Mouse (Mus musculus) lung, embryonic 14.5 days (tissue): ENCODE measurements around the gene Txndc11. TPM values are rescaled to one million over a fixed set of nuclear protein-coding genes. Genes with fewer than 3 reads are reported as not detected.
A peak's percentile ranks its signal among the peaks of the same experiment; 100 is the strongest.

Experiments
- ATAC-seq: fragments of 200-750 bp; cut with Nextera tagmentation; 2 replicates; pipeline ENCODE4 v1.8.0; 2017; ENCODE audit warnings: mild to moderate bottlenecking, moderate TSS enrichment, moderate library complexity; ENCODE audit not compliant: insufficient read depth
- DNase-seq: peaks from one replicate; pipeline ENCODE4 v3.0.0-alpha.2; 2015
- H3K27ac ChIP-seq: fragments of 300-500 bp; sonication (generic); 2 replicates; pipeline ENCODE4 v1.5.1; 2014; ENCODE audit warnings: low read depth, mild to moderate bottlenecking, moderate library complexity
- H3K27me3 ChIP-seq: fragments of 300-500 bp; sonication (generic); 2 replicates; pipeline ENCODE4 v1.6.1; 2014; ENCODE audit warnings: low read length, control low read depth; ENCODE audit not compliant: insufficient read depth
- H3K36me3 ChIP-seq: fragments of 300-500 bp; sonication (generic); 2 replicates; pipeline ENCODE4 v1.6.1; 2014; ENCODE audit warnings: control low read depth; ENCODE audit not compliant: insufficient read depth
- H3K4me1 ChIP-seq: fragments of 300-500 bp; sonication (generic); 2 replicates; pipeline ENCODE4 v1.6.1; 2014; ENCODE audit warnings: antibody characterized with exemption, control low read depth; ENCODE audit not compliant: insufficient read depth
- H3K4me2 ChIP-seq: fragments of 300-500 bp; sonication (generic); 2 replicates; pipeline ENCODE4 v1.6.1; 2014; ENCODE audit warnings: mild to moderate bottlenecking
- H3K4me3 ChIP-seq: fragments of 300-500 bp; sonication (generic); 2 replicates; pipeline ENCODE4 v1.5.1; 2014; ENCODE audit warnings: low read depth, low read length
- H3K9ac ChIP-seq: fragments of 300-500 bp; sonication (generic); 2 replicates; pipeline ENCODE4 v1.6.1; 2014
- H3K9me3 ChIP-seq: fragments of 300-500 bp; sonication (generic); 2 replicates; pipeline ENCODE4 v1.6.1; 2016; ENCODE audit warnings: low read depth, low read length, control low read depth
- CTCF ChIP-seq: IDR thresholded peaks from 2 replicates; pipeline ENCODE4 v1.5.1; 2016; ENCODE audit warnings: antibody characterized with exemption, low read depth
- WGBS: fragments of 180-500 bp; shearing (Covaris S2); extraction: QIAGEN DNeasy Blood & Tissue Kit; methylation state at CpG from one replicate; pipeline ENCODE4 v1.1.7; 2014; 5-methylcytosine and 5-hydroxymethylcytosine counted together
- polyA plus RNA-seq: library from polyadenylated mRNA; unstranded; fragments of >200 nt; fragmentation: Nextera tagmentation; extraction: Ambion mirVana; gene quantifications from 2 replicates; pipeline ENCODE4 v1.2.1, GENCODE M21; 2014

The Txndc11 gene
- polyA plus RNA-seq, 1 experiment from 2014 or later, result 38.2 TPM

DNA sequence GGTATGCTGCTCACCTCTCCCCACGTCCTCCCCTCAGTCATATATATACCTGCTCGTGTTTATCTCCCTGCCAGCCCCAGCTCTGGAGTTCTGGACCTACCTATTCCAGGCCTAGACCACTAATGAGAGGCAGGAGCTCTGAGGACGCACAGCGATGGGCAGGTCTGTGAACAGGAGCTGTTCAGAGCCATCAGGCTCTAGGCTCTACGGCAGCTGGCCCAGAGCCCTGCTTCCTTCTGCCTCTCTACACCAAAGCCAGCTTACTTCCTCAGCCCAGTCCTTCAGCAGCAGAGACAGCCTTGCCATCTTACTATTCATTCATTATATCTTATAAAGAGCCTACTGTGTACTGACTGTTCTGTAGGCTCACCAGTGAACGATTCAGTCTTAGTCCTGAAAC lies 69.7 kb downstream of the Txndc11 start:
- H3K4me3 ChIP-seq, result no peak overlapping the region
- H3K27ac ChIP-seq, result no peak overlapping the region
- H3K4me1 ChIP-seq, result peaks cover 35% of the 10 kb centered on the region
- WGBS, result 86% methylated on average over 6 of the region's 6 CpGs
- H3K36me3 ChIP-seq, result no peaks in the 10 kb centered on the region
- no peaks in the 10 kb centered on the region for H3K27me3 ChIP-seq
- no peak overlapping the region for H3K9ac ChIP-seq
- no peak for ATAC-seq
- no peaks in the 10 kb centered on the region for H3K9me3 ChIP-seq
- TF ChIP-seq CTCF, result no peak
- H3K4me2 ChIP-seq, result no peak overlapping the region
- no peak for DNase-seq

DNA sequence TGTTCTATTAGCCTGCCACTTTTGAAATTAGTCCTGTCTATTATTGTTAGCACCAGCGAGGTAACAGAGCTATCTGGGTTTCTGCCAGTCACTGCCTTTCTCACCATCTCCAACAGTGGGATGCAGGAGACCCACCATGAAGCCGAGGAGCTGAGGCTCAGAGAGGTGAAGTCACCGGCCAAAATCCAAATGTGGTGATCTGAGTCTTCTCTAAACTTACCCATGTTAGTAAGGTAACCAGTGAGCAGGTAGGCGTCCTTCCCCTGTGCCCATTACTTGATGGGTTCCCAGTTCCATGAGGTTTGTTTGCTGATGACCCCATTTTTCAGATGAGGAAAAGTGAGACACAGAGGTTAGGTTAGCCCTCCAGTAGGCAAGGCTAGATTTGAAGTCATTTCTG lies 70.1 kb downstream of the Txndc11 start:
- Histone ChIP-seq H3K9me3 (no peaks in the 10 kb centered on the region), H3K9ac (no peak overlapping the region), H3K4me1 (peaks cover 35% of the 10 kb centered on the region), H3K27ac (no peak overlapping the region), H3K4me3 (no peak overlapping the region), H3K27me3 (no peaks in the 10 kb centered on the region), H3K4me2 (no peak overlapping the region), H3K36me3 (no peaks in the 10 kb centered on the region)
- TF ChIP-seq CTCF, result no peak
- DNase-seq, result no peak
- ATAC-seq, result no peak
- WGBS, result 87% methylated on average over 4 of the region's 4 CpGs

DNA sequence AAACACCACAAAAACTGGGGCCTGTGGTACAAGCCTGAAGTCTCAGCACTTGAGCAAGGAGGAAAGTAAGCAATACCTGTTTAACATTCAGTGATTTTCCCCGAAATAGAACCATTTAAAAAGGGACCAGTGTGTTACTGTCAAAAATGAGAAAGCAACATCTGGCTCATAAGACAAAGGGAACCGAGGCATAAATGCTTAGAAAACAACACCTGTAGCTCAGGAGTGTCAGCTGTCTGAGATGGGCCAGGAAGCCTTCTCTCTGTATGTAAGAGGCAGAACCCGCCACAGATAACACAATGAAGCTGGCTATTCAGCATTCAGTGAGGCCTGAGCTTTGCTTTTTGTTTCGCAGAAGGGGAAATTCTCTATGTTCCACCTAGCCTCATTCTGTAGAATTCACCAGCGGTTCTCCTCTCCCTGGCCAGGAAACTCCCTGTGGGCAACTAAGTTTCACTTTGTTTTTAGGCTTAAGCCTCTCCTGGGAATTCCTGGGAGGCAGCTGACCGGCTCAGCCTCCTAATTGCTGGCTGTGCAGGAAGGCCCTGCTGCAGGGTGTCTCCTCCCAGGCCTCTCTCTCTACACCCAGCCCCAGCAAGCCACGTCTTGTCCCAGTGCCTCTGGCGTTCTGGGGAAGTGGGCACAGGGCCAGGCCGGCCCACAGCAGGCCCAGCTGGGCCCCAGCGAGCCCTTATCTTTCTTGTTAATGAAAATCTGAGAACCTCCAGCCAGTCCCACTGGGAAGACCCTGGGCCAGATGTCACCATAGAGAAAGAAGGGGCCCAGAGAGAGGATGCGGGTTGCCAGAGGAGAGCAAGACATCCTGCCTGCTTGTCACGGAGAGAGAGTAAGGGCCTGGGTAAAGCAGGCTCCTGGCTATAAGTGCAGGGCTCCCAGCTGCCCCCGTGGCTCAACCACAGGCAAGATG lies 71.4 kb downstream of the Txndc11 start:
- DNase-seq (peak; percentile 93), ATAC-seq (peak; percentile 78)
- no peaks in the 10 kb centered on the region for H3K36me3 ChIP-seq
- H3K27me3 ChIP-seq, result no peaks in the 10 kb centered on the region
- no peak for TF ChIP-seq CTCF
- peak overlapping the region; percentile 37 for H3K4me2 ChIP-seq
- H3K9ac ChIP-seq, result peak overlapping the region; percentile 34
- H3K4me1 ChIP-seq, result peaks cover 26% of the 10 kb centered on the region
- peak overlapping the region; percentile 93 for H3K27ac ChIP-seq
- no peak overlapping the region for H3K4me3 ChIP-seq
- no peaks in the 10 kb centered on the region for H3K9me3 ChIP-seq
- WGBS, result 24% methylated on average over 13 of the region's 13 CpGs

DNA sequence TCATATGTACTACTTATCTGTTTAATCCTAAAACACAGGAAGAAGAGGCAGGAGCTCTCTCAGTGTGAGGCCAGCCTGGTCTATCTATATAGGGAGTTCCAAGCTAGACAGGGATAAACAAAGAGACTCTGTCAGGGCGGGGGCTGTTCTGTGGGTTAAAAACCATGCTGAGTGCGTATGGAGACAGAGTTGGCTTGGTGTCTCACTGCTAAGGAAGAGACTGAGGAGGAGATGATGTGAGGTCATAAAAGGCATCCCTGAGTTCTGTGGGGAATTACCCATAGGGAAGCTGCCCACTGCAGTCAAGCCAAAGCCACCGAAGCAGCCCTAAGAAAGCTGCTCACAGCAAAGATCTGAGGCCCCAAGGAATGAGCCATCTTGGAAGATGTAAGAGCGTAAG lies 73.8 kb downstream of the Txndc11 start, which contains the start of gene Snn:
Gene Snn, plus strand, starts transcription at position 301 of the 400 bp plus-strand sequence.
- Histone ChIP-seq H3K27me3 (no peaks in the 10 kb centered on the region), H3K9ac (no peak within 1 kb of the TSS), H3K9me3 (no peaks in the 10 kb centered on the region), H3K4me1 (peaks cover 18% of the 10 kb centered on the region), H3K4me3 (no peak within 1 kb of the TSS), H3K36me3 (no peaks in the 10 kb centered on the region), H3K4me2 (no peak within 1 kb of the TSS), H3K27ac (no peak within 1 kb of the TSS)
- no peak for ATAC-seq
- no peak for DNase-seq
- WGBS, result 94% methylated on average over 4 of the region's 4 CpGs
- TF ChIP-seq CTCF, result no peak

DNA sequence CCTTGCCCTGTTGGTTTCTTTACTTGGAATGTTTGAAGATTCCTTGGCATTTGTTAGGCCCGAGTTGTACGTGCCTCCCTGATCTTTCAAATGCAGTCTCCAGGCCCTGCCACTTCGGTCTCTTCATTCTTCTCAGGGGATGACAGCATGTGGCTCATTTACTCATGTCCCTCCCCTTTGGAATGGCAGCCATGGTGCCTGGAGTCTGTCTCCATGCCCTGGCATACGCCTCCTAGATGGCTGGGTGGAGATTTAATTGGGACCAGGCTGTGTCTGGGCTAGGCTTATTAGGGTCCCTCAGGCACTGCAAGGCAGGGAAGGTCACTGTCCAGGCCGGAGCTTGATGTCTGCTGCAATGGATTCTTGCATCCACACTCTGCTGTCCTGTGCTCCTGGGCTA lies 78.5 kb downstream of the Txndc11 start:
- 74% methylated on average over 5 of the region's 5 CpGs for WGBS
- Histone ChIP-seq H3K9ac (no peak overlapping the region), H3K27me3 (no peaks in the 10 kb centered on the region), H3K9me3 (no peaks in the 10 kb centered on the region), H3K4me3 (no peak overlapping the region), H3K4me1 (no peaks in the 10 kb centered on the region), H3K4me2 (no peak overlapping the region), H3K36me3 (no peaks in the 10 kb centered on the region), H3K27ac (no peak overlapping the region)
- no peak for TF ChIP-seq CTCF
- DNase-seq (no peak), ATAC-seq (no peak)

DNA sequence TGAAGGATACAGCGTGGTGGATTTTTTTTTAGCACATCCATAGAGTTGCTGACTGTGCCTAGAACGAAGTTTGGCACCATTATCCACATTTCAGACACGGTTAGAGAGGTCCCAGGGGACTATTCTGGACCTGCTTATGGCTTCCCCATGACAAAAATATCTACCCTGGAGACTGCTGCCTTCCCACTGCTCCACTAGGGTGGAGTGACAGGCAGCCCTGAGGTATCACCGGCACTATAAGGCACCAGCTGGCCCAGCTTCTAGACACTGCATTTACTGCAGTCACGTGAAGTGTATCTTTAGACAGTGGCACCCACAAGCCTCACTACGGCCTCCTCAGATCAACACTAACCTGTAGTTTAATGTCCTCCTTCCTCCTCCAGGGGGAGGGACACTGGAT lies 79.6 kb downstream of the Txndc11 start:
- Histone ChIP-seq H3K36me3 (no peaks in the 10 kb centered on the region), H3K4me3 (no peak overlapping the region), H3K9me3 (no peaks in the 10 kb centered on the region), H3K27me3 (no peaks in the 10 kb centered on the region), H3K9ac (no peak overlapping the region), H3K4me1 (no peaks in the 10 kb centered on the region), H3K4me2 (no peak overlapping the region), H3K27ac (no peak overlapping the region)
- peak; percentile 25; the same call in 1 of the 2 replicates for ATAC-seq
- peak; percentile 15 for DNase-seq
- WGBS, result 60% methylated on average over 6 of the region's 6 CpGs
- TF ChIP-seq CTCF, result no peak

DNA sequence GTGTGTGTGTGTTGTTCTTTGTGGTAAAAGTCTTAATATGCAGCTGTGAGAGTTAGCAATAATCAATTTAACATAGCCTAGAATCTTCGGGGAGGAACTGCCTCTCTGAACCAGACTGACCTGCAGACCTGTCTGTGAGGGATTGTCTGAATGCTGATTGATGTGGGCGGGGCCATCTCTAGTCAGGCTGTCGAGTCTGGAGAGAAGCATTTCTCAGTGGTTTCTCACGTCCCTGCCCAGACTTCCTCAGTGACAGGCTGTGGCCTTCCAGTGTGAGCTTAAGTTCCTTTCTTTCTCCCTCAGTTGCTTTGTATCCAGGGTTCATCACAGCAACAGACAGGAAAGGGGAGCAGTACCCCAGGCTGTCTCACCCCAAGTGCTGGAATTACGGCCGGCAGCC lies 80.0 kb downstream of the Txndc11 start:
- H3K27me3 ChIP-seq, result no peaks in the 10 kb centered on the region
- DNase-seq (peak; percentile 22), ATAC-seq (no peak)
- no peak overlapping the region for H3K4me3 ChIP-seq
- no peaks in the 10 kb centered on the region for H3K36me3 ChIP-seq
- no peaks in the 10 kb centered on the region for H3K9me3 ChIP-seq
- H3K27ac ChIP-seq, result no peak overlapping the region
- no peak overlapping the region for H3K9ac ChIP-seq
- WGBS, result 57% methylated on average over 6 of the region's 6 CpGs
- H3K4me1 ChIP-seq, result no peaks in the 10 kb centered on the region
- no peak for TF ChIP-seq CTCF
- no peak overlapping the region for H3K4me2 ChIP-seq
